Mouse (Mus musculus) MN1 (cell line): ENCODE data around the gene Ankrd6.

ENCODE experiments used
- DNase-seq: peaks from one replicate; pipeline ENCODE4 v3.0.0-alpha.2; 2016; ENCODE audit warnings: low spot score

The Ankrd6 gene

DNA sequence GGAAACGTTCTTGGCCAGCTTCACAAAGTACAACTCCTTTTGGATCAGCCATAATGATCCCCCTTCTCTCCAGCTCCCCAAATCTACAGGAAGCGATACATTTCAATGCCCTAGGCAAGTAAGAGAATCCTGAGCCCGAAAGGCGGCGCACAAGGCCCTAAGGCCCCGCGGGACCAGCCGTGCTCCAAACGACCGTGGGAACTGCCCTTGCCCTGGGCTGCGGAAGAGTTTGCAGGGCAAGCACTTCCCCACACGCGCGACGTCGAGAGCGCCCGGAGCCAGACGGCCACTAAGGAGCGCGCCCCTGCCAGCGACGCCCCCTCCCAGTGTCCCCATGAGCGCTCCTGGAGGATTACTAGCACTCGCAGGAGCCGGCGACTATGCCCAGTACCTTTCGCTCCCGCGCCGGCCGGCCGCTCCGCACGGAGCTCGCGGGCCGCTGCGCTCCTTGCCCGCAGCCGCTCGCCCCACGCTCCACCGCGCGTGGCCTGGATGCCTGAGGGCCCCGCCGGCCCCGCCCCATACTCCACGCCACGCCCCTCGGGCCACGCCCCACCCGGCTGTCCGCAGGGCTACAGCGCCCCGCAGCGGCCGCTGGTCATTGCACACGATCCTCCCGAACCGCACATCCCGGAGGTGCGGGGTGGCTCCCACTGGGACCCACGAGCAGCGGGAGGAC, at the start of gene Ankrd6:
Gene Ankrd6, minus strand, starts transcription at position 486 of the 679 bp plus-strand sequence.
- peak; percentile 90 for DNase-seq

GRCm38 (mm10) chr4:32998996-32999395, 48.4 kb upstream of the Ankrd6 start:
- DNase-seq = no peak

DNA sequence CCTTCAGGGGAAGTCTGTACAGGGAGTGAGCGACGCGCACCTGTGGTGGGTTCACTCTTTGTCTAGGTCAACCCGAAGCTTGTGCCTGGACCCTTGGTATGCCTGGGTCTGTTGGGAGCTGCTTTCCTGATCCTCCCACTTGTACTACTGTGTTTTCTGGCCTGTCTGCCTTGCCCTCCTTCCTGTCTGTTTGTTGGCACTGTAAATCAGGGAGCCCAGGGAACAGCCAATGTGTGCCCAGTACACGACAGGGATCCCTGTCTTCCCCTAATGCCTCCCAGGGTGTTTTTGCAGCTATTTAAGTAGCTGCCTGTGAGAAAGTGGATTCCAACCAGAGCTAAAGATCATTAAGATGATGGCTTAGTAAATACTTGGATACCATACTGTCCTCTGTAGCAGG, 46.9 kb upstream of the Ankrd6 start:
- no peak for DNase-seq

- DNase-seq = no peak
Measured at GRCm38 (mm10) chr4:32996083-32996482, 45.4 kb upstream of the Ankrd6 start.

DNA sequence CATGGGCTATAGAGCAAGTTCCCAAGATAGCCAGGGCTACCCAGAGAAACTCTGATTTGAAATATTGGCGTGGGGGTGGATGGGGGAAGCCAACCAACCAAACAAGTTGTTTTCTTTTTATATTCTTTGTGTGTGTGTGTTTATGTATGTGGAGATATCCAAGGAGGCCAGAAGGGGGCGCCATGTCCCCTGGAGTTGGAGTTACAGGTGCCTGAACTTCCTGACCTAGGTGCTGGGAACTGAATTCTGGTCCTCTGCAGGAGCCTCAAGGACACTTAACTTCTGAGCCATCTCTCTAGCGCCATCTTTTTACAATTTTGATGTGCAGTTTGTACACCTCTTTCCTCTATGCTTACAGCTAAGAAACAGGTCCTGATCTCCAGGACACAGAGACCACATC, 43.5 kb upstream of the Ankrd6 start:
- DNase-seq = no peak

- no peak for DNase-seq
Measured at GRCm38 (mm10) chr4:32989346-32989745, 38.7 kb upstream of the Ankrd6 start.

DNA sequence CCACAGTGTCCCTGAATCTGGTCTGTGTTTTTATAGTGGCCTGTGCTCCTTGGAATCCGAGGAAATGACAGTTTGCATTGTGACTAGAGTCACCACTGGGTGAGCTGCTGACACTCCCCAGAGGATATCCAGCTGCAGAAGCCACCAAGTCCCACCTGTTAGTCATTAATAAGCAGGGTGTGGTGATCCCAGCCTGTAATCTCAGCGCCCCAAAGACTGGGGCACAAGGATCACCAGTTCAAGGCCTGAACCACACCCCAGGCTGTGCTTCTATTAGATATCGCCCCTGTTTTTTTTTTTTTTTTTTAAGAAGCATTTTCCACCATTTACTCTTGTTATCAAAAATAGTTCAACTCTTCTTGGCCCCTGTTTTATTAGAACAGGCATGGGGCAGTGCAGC, 36.4 kb upstream of the Ankrd6 start:
- DNase-seq = no peak

DNA sequence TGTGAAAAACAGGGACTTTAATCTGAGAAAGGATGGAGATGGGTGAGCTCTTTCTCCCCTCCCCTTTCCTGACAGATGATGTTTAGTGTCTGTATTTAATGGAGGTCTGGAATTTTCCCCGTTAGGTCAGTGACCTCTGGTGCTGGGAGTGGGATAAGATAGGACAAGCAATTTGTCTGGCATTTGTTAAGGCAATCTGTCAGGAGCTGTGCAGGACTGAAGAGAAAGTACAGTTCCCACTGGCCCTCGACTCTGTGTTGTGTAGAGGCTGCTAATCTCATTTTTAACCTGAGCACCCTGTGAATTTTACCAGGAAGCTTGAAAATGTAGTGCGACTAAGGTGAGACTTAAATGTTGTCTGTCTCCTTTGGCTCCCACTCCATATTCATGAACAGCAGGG, 35.0 kb upstream of the Ankrd6 start:
- DNase-seq = peak; percentile 60

DNA sequence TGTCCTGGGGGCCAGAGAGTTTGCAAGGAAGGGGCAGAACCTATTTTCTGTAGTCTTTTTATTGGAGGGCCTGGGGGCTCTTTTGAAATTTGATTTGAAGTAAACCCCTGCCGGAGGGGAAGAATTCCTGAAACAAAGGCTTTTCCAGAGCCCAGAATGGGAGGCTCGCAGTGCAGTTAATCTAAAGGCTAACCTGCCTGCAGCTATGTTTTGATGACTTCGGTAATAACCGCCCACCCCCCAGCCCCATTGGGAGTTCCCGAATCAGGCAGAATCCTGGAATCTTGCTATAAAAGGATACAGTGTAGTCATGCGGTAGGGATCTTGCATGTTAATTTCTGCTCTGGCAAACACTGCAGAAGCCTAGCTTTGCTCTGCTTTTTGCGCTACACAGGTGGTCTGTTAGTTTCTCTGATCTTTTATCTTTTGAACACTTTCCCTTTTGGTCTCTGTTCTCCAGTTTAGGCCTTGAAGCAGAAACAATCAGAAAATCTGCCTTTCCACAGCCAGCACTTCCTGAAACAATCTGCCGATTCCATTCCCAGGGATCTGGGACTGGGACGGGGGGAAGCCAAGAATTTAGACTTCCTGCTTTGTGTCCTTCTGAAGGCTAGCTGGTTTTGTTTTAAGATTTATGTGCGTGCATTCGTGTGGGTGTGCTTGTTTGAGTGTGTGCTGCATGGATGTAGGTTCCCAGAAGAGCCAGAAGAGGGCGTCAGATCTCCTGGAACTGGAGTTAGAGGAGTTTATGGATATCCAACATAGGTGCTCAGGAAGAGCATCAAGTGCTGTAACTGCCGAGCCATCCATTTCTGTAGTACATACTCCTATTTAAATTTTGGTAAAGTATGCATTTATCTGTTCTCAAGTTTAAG, 34.4 kb upstream of the Ankrd6 start:
- DNase-seq = peak; percentile 37

GRCm38 (mm10) chr4:32984242-32984641, 33.6 kb upstream of the Ankrd6 start:
- DNase-seq = peak; percentile 17

DNA sequence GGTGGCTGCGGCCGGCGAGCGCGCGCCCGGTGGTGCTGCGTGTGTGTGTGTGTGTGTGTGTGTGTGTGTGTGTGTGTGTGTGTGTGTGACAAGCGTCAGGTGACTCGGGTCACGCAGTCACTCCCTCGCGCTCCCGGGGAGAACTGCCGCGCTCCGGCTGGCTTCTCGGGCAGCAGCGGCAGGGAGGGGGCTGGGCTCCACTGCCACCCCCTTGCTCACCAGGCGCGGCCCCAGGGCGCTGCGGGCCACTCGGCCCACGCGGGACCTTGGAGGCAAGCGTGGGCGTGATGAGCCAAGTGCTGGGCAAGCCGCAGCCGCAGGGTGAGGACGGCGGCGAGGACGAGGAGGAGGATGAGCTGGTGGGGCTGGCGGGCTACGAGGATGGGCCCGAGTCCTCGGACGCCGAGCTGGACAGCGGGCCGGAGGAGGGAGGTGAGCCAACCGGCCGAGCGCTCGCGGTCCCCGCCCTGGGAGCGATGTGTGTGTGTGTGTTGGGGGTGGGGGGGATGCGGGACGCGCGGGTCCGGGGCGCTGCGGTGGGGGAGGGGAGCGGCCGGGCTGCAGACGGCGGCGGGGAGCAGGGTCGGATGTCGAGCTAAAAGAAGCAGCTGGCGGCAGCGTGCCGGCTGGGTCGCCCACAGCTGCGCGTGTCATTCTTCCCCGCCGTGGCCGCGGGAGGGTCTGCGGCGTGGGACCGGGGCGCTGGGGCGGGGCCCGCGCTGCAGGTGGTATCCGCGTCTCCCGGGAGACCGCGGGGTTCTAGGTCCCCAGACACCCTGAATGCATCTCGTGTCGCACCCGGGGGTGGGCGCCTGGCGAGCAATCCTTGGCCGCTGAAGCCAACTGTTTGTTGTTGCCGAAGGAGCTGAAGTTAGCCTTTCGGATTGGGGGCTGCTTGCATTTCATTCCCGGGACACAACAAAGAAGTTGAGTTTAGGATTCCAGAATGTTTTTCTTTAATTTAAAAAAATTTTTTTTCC, 32.8 kb upstream of the Ankrd6 start:
- DNase-seq = peak; percentile 64

- DNase-seq = peak; percentile 48
Measured at GRCm38 (mm10) chr4:32982716-32983175, 32.1 kb upstream of the Ankrd6 start, which contains the start of gene Rragd. TSS of gene Rragd (plus strand) at chr4:32983037.

GRCm38 (mm10) chr4:32982041-32982715, 31.5 kb upstream of the Ankrd6 start:
- DNase-seq = no peak

GRCm38 (mm10) chr4:32981617-32982016, 31.0 kb upstream of the Ankrd6 start:
- no peak for DNase-seq

- no peak for DNase-seq
Measured at GRCm38 (mm10) chr4:32980061-32980460, 29.4 kb upstream of the Ankrd6 start.

DNA sequence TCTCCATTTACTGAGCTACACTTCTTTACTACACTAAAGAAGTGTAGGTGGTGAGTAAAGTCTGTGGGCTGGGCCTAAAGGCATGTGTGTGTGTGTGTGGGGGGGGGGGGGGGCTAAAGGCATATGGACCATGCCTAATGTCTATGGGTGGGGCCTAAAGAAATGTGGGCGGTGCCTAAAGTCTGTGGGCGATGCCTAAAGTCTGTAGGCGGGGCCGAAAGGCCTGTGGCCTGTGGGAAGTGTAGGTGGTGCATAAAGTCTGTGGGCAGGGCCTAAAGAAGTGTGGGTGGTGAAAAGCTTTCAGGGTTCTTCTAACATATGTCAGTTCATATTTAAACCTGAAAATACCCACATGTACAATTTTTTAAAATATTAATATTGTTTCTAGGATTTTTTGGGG, 26.7 kb upstream of the Ankrd6 start:
- DNase-seq = no peak

DNA sequence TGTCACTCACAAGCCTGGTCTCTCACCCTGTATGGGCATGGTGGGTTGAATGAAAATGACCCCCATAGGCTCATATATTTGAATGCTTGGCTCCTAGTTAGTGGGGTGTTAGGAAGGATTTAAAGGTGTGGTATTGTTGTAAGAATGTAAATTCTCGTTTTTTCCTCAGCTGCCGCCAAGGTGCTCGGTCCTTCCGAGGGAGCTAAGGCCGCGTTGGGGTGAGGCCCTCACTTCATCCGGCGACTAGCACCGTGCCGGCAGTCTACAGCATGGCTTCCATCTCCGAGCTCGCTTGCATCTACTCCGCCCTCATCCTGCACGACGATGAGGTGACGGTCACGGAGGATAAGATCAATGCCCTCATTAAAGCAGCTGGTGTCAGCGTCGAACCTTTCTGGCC, 14.0 kb upstream of the Ankrd6 start:
- peak; percentile 36 for DNase-seq

- DNase-seq = no peak
Measured at GRCm38 (mm10) chr4:32961394-32961793, 10.8 kb upstream of the Ankrd6 start.

DNA sequence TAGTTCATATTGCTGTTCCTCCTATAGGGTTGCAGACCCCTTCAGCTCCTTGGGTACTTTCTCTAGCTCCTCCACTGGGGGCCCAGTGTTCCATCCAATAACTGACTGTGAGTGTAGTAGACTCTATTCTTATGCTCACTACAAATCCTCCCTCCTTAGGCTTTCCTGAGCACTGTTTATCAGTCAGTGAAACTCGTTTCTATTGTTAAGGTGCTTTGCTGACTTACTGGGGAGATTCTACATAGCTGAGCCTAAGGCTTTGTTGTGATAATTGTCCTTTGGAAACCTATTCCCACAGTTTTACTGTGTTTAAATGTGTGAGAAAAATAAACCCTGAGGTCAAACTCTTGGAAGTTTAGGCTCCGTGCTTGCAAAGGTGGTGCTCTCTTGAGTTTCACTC, 5.8 kb upstream of the Ankrd6 start:
- no peak for DNase-seq

GRCm38 (mm10) chr4:32952681-32953080, 2.0 kb upstream of the Ankrd6 start:
- peak; percentile 67 for DNase-seq
